Mouse (Mus musculus): ENCODE results near the gene Pard3b.

Pard3b gene

GRCm38 (mm10) chr1:62122426-62122825 is 483.8 kb downstream of the Pard3b start:
- DNase-seq, result no peak

GRCm38 (mm10) chr1:62129186-62129585 is 490.6 kb downstream of the Pard3b start:
- no peak for DNase-seq

DNA sequence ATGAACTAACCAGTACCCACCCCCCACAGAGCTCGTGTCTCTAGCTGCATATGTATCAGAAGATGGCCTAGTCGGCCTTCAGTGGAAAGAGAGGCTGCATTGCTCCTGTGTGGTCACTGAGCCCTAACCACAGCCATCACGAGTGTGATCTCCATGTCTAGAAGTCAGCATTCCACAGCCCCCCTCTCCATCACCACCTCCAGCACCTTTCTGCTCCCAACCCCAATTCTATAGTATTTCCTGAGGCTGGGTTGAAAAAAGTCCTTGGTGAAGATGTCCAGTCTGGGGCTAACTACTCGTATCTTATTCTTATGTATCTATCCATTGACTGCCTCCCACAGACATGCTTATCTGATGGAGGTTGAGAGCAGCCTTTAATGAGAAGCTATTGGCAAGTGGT is 509.5 kb downstream of the Pard3b start:
- no peak for DNase-seq

- no peak for DNase-seq
Observed at GRCm38 (mm10) chr1:62148786-62149185, 510.2 kb downstream of the Pard3b start.

GRCm38 (mm10) chr1:62155970-62156369 is 517.3 kb downstream of the Pard3b start:
- DNase-seq, result no peak

DNA sequence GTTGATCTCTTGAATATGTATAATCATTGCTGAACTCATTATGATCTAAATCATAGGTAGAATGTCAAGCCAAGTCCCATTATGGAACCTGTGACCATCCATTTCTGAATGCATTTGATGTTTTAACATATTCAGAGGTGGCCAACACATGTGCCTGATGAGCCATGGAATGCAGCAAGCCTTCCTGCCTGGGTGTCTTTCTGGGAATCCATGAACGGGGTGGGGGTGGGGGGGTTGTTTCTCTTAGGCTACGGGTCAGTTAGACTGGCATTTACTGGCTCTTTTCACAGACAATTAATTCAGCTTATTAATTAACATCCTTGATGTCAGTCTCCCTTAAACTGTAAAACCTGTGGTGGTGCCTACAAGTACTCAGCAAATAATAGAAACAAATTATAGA is 521.0 kb downstream of the Pard3b start:
- DNase-seq, result no peak

DNA sequence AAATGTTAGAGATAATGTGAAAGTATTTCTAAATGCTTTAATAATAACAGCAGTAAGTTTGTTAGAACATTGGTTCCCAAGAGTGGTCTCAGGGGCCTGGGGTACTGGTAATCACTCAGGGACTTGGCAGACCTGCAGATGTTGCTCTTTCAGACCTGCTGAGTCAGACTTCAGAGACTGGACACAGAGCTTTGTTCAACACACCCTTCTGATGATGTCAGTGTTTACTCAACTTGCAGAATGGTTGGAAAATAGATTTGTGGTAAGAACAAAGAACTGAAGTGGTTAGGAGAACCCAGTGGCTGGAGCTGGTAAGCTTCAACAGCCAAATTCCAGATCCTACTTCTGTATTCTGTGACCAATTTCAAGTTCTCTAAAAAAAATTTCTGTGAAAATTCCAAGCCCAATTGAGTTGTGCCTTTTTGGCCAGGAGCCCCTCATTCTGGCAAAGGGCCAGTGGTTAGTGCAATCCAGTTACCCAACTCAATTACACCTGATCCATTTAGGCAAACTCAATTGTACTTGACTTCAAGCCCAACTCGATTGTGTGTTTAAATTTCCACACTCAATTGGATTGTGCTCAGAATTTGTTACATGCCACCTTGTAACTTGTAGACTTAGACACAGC is 536.5 kb downstream of the Pard3b start:
- DNase-seq, result no peak

DNA sequence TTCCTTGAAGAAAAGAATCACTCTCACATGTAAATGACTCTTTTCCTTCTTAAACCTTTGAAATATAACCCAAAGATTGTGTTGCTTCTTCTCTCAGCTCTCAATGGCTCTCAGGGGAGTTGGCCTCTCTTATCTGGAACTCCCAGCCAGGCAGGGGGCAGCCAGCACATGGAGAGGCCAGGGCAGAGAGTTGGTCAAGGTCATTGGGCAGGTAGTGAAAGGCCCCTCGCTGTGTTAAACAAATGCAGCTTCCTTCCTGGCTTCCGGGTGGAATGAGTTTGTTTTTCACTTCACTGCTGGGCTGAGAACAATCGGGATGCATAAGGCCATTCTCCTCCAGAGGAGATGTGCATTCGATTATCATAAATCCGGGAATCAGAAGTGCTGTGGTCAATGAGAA is 543.0 kb downstream of the Pard3b start:
- DNase-seq, result no peak

GRCm38 (mm10) chr1:62182634-62183033 is 544.0 kb downstream of the Pard3b start:
- DNase-seq, result no peak

DNA sequence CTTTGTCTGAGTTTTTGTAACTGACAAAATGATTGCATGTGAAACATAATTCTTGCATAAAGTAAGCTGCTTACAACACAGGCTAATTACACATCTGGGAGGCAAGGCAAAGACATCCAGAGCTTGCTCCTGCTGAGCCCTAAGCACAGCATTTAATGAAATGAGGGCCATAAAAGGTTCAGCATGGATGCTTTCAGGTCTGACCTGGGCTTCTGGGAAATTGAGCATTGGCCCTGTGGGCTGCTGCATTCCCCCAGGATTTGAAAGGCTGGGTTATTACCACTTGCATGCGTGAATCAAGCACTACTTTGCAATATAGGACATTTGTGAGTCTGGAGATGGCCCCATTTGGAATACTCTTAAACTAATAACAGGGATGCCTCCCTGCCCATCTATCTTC is 552.2 kb downstream of the Pard3b start:
- DNase-seq, result no peak

- no peak for DNase-seq
Observed at GRCm38 (mm10) chr1:62197515-62197914, 558.9 kb downstream of the Pard3b start.

GRCm38 (mm10) chr1:62200919-62201318 is 562.3 kb downstream of the Pard3b start:
- no peak for DNase-seq

DNA sequence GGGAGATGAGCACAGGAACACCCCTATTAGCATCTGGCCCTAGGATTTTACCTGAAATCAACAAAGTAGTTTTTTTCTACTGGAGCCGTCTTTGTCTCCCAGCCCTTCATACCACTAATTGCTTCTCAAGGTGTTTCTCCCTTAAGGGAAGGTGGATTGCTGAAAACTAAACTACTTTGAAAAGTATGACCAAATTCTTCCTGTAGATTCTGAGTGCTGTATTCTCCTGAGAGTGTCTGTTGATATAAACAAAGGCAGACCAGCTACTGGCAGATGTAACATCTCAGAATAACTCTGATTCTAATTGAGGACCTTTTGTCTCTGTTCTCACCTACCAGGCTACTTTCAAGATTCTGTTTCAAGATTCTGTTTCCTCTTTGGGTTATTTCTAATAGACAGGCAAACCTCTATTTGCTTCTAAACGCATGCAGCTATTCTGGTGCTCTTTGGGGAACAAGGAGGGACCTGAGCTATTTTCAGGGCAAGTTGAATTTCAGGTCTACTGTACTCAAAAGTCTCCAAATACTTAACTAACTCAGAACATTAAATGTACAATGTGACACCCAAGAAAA is 563.1 kb downstream of the Pard3b start:
- no peak for DNase-seq

DNA sequence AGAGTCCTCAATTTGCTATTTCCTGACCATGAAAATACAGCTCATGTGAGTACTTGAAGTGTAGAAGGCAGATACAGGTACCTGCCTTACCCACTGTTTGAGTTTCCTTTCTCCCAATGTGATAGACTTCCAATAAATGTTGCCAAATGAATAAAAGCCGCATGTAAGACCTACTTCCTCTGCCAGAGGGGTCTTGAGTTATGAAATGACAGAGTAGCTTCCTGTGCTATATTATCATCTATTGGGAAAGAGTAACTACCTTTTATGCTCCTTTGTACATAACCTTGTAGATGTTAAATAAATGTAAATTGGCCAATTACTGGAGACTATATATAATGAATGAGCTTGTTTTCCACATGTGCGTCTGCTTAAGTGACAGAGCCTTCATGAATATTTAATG is 574.7 kb downstream of the Pard3b start:
- DNase-seq, result no peak

DNA sequence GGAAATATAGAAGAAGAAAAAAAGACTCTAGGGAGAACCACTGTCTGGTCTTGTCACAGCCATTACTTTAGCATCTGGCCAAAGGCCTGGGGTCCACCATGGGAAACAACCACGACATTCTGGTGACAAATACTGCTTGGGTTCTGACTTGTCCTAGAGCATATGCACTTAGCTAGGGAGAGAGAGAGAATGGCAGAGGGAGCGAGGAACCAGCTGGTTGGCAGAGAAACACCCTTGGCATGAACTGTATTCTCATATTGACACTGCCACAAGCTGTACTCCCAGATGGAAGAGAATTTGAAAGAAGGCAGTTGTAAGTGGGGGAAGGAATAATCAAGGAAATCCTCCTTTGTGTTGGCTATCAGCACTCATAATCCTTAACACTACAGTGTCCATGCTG is 577.2 kb downstream of the Pard3b start:
- DNase-seq, result no peak

DNA sequence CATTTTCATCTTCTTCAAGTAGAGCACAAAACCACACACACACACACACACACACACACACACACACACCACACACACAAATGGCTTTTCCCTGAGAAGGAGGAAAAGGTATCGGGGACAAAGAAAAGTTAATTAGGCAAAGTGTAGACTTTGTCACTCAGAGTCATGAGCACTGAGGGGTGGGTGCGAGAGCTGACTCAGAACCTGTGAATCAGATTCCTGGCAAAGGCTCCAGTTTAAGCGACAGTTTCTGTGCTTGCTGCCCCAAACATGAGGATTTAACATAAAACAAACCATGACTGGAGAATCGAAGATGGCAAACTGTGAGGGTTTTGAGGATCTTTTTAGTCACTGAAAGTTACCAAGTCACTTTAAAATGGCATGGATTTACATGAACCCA is 577.9 kb downstream of the Pard3b start:
- peak; percentile 10 for DNase-seq

- no peak for DNase-seq
Observed at GRCm38 (mm10) chr1:62229129-62229528, 590.5 kb downstream of the Pard3b start.

DNA sequence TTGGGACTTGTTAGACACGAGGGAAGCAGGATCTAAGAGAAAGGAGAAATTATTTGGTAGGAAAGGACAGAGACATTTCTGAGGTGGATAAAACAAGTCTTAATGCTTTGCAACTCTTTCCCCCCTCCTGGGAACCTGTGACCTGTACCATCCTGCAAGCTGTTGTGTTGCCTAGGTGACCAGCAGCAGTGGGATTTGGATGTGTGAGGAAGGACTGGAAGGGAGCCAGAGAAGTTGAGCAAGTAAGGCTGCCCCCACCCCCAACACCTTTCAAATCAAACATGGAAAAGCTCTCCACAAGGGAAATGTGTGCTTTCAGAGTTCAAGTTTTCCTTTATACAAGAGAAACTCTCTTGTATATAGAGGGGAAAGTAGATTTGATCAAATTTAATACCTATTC is 595.4 kb downstream of the Pard3b start:
- no peak for DNase-seq

- no peak for DNase-seq
Observed at GRCm38 (mm10) chr1:62235121-62235520, 596.5 kb downstream of the Pard3b start.

- no peak for DNase-seq
Observed at GRCm38 (mm10) chr1:62244191-62244984, 605.8 kb downstream of the Pard3b start.

DNA sequence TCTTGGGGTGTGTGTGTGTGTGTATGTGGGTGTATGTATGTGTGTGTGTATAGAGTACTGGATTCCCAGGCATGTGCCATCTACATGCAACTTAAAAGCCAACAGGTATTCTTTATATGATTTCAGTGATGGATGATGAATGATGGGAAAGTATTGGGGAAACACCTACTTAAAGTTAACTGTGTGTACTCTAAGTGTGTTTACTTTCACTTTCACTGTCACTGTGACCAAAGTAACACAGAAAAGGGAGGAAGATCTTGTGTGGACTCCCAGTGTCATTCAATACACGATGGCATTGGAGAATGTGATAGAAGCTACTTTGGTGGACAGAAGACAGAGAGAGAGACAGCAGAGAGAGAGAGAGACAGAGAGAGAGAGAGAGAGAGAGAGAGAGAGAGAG is 613.8 kb downstream of the Pard3b start:
- DNase-seq, result no peak

DNA sequence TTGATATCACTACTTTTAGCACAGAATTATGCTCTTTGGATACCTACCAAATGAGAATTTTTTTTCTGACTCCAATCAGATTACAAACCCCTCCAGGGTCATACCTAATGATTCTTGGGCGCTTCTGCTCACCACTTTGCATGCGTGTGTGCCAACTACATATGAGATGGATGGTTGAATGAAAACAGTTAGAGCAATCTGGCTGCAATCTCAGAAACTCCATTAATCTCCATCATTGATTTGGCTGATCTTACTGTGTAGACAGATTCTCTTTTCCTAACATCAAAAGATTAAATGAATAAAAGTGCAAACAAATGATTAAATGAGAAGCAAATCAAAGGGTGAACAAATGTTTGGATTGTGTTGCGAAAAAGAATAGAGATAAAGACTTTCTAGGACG is 615.7 kb downstream of the Pard3b start:
- no peak for DNase-seq

DNA sequence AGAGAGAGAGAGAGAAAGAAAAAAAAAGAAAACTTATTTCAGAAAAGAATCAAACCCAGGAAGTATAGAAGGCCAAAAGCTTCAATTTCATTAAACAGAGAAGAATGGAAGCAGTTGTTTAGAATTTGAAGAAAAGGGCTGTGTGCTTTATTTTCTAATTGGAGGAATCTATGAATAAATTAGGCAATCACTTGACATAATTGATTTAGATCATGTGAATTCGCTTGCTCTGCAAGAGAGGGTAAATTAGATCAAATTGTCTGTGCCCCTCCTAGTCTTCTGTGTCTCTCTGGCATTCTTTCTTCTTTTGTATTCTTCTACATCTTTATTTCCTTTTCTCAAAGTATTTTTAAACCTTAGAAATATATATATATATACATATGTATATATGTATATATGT is 616.3 kb downstream of the Pard3b start:
- DNase-seq, result no peak

DNA sequence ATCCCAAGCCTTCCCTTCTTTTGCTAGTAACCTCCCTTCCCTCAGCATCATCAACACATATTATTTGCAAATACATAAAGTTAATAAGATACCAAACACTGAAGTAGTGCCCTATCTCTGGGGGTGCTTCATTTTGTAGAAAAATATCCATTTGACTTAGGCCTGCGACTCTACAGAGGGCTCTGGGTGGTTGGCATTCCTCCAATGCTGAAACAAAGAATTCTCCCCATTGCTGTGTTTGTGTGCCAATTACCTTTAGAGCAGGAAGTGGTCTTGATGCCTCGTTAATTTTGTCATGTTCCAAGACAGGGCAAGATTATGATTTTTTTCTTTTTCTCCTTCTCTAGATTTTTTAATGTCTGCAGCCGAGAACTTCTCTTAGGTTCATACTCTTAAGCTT is 637.8 kb downstream of the Pard3b start:
- DNase-seq, result no peak

Measured in right cerebral cortex, postnatal 25 days (tissue).